Mouse (Mus musculus): ENCODE measurements around the gene Col8a2. TPM values are rescaled to one million over a fixed set of nuclear protein-coding genes. Genes with fewer than 3 reads are reported as not detected.

Gene Col8a2
- 0.08 TPM for polyA plus RNA-seq (2014; fragmentation: Illumina TruSeq; extraction: RNeasy Lipid Tissue Mini Kit (QIAGEN cat#74804); ENCODE audit: low read depth, low replicate concordance)

DNA sequence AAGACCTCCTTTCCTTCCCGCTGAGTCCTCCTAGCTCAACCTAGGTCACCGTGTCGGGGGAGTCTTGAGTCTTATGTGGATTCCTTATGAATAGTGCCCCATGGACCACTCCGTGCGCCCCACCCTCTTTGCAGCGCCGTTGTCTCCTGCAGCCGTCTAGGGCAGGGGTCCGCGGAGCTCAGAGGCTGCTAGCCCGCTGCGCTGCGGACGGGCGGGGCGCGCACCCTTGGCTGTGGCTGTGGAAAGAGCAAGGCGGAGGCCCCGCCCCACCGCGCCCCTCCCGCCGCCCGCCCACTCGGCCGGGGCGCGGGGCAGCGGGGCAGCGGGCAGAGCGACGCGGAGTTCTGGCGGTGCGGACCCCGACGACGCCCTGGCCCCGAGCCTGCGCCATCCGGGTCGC, at the start of gene Col8a2:
Gene Col8a2 (plus strand): TSS at position 302 of the 400 bp plus-strand sequence.

DNA sequence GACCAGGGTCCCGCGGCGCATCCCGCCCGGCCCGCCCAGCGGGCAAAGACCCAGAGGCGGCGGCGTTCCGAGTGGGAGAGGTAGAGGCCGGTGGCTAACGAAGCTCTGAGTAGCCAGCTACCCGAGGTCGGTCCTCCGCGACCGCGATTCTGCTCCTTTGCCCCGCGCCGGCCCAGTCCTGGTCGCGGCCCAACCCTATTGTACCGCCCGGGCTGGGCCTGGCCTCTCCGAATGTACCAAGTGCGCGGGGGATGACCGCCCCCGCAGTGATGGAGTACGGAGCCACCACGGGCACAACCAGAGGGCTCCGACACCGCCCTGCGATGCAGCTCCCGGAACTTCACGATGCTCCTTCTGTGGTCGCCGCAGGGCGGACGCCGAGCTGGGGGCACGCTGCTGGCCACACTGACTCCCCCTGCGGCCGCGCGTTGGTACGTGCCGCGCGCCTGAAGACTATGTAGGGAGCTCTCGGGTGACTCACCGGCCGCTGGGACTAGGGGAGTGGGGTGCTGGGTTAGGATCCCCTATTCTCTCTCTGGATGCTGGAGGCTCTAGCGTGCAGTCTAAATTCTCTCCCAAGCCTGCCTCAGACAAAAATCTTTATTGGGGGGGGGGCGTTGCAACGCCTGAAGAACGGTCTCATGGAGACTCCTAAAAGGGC, 30.3 kb upstream of the Col8a2 start, which contains the start of gene Map7d1:
Gene Map7d1 (minus strand): TSS at position 213 of the 661 bp plus-strand sequence.

DNA sequence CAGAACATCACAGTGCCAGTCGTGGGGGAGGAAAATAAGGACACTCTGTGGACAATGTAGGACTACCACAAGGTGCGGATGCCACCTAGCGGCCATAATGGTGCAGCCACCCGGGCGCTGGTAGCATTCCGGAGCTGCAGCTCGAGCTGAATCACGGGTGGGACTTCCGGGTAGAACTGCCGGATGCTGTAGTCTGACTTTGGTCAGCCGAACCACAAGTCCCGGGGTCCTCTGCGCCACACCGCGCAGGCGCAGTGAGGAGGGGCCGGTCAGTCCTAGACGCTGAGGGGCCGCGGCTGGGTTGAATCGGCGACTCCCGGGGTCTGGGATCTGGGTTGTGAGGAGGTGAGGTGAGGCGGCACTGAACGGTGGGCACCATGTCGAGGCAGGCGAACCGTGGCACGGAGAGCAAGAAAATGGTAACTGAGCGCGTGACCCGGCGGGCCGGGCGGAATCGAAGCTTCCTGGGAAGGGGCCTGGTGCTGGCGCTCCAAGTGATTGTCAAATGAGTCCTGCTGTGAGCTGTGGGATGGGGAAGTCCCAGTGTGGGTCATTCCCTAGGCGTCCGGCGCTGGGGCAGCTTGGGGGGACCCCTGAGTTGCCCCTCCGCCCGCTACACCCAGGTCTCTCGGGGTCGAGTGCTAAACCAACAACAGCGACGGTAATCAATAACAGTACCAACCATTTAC, 24.3 kb upstream of the Col8a2 start, which contains the start of gene Trappc3:
Gene Trappc3 (plus strand): TSS at position 207 of the 689 bp plus-strand sequence.

DNA sequence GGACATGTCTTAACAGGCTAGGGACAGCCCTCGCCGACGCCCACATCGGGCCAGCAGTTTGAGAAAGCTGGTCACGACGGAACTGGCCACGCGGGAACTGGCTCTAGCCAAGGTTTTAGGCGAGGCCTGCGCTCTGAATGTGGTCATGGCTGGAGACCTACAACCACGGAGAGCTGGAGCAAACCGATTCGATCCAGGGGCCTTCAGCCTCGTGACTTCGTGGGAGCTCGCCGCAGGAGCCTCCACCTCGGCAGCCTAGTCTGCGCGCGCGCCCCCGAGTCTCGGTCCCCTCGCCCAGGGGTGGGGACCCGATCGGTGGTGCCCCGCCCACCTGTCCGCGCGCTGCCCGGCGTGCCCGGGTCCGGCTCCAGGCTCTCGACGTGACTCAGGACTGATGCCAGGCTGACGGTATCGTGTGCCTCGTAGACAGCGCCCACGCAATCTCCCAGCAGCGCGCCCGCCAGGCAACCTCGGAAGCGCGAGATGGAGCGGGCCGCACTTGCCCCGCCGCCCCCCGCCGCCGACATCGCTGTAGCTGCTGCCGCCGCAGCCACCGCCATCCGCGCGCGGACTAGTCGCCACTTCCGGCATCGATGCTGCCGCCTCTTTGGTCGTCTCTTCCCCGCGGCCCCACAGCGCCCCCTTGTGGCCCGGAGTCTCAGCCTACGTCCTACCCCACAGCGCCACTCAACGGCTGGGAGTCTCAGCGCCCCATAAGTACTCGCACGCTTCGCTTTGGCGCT, 34.7 kb downstream of the Col8a2 start, which contains the start of gene Adprhl2:
Gene Adprhl2 (minus strand): TSS at position 593 of the 743 bp plus-strand sequence.

DNA sequence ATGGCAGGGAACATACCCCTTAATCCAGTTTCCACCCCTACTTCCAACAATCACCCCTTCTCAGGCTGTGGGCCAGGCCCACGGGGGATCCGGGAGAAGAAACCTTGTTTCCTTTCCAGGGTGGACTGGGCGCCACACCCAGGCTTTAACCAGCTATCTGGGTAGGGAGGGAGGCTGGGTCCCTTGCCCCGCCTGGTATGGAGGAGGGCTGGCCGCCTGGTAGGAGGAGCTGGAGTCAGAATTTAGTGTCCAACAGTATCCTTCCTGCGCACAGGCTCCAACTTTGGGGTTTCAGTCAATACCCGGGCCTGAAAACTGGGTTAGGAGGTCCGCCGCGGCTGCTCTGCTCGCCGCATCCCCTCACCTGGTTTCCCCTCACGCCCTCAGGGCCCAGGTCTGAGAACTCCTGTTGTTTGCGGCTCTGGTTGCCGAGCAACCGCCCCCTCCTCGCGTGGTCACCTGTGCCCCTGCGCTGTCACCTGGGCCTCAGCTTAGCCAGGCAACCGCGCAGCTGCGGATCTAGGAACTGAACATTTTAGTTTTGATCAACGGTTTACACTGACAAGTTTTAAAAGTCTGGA, 38.8 kb downstream of the Col8a2 start, which contains the start of gene Tekt2:
Gene Tekt2 (minus strand): TSS at position 408 of the 581 bp plus-strand sequence.

Other genes with a start within 250 kb of the Col8a2 start
- 53.3 TPM for gene Mrps15, start 239.9 kb upstream of the Col8a2 start, polyA plus RNA-seq (2014; fragmentation: Illumina TruSeq; extraction: RNeasy Lipid Tissue Mini Kit (QIAGEN cat#74804); ENCODE audit: low read depth, low replicate concordance)
- not detected for gene Oscp1, start 228.2 kb upstream of the Col8a2 start, polyA plus RNA-seq (2014; fragmentation: Illumina TruSeq; extraction: RNeasy Lipid Tissue Mini Kit (QIAGEN cat#74804); ENCODE audit: low read depth, low replicate concordance)
- 3.5 TPM for gene Lsm10, start 190.2 kb upstream of the Col8a2 start, polyA plus RNA-seq (2014; fragmentation: Illumina TruSeq; extraction: RNeasy Lipid Tissue Mini Kit (QIAGEN cat#74804); ENCODE audit: low read depth, low replicate concordance)
- 5.1 TPM for gene Stk40, start 182.8 kb upstream of the Col8a2 start, polyA plus RNA-seq (2014; fragmentation: Illumina TruSeq; extraction: RNeasy Lipid Tissue Mini Kit (QIAGEN cat#74804); ENCODE audit: low read depth, low replicate concordance)
- gene Eva1b, start 139.0 kb upstream of the Col8a2 start, polyA plus RNA-seq (2014; fragmentation: Illumina TruSeq; extraction: RNeasy Lipid Tissue Mini Kit (QIAGEN cat#74804); ENCODE audit: low read depth, low replicate concordance) = not detected
- gene Sh3d21, start 123.3 kb upstream of the Col8a2 start, polyA plus RNA-seq (2014; fragmentation: Illumina TruSeq; extraction: RNeasy Lipid Tissue Mini Kit (QIAGEN cat#74804); ENCODE audit: low read depth, low replicate concordance) = 0.21 TPM
- gene Thrap3, start 84.0 kb upstream of the Col8a2 start, polyA plus RNA-seq (2014; fragmentation: Illumina TruSeq; extraction: RNeasy Lipid Tissue Mini Kit (QIAGEN cat#74804); ENCODE audit: low read depth, low replicate concordance) = 76.8 TPM
- 4.0 TPM for gene Map7d1, start 30.4 kb upstream of the Col8a2 start, polyA plus RNA-seq (2014; fragmentation: Illumina TruSeq; extraction: RNeasy Lipid Tissue Mini Kit (QIAGEN cat#74804); ENCODE audit: low read depth, low replicate concordance)
- gene Trappc3, start 24.5 kb upstream of the Col8a2 start, polyA plus RNA-seq (2014; fragmentation: Illumina TruSeq; extraction: RNeasy Lipid Tissue Mini Kit (QIAGEN cat#74804); ENCODE audit: low read depth, low replicate concordance) = 24.9 TPM
- gene Adprhl2, start 34.9 kb downstream of the Col8a2 start, polyA plus RNA-seq (2014; fragmentation: Illumina TruSeq; extraction: RNeasy Lipid Tissue Mini Kit (QIAGEN cat#74804); ENCODE audit: low read depth, low replicate concordance) = not detected
- gene Tekt2, start 38.9 kb downstream of the Col8a2 start, polyA plus RNA-seq (2014; fragmentation: Illumina TruSeq; extraction: RNeasy Lipid Tissue Mini Kit (QIAGEN cat#74804); ENCODE audit: low read depth, low replicate concordance) = not detected
- 4.4 TPM for gene Ago3, start 142.8 kb downstream of the Col8a2 start, polyA plus RNA-seq (2014; fragmentation: Illumina TruSeq; extraction: RNeasy Lipid Tissue Mini Kit (QIAGEN cat#74804); ENCODE audit: low read depth, low replicate concordance)
- 8.2 TPM for gene Ago1, start 181.8 kb downstream of the Col8a2 start, polyA plus RNA-seq (2014; fragmentation: Illumina TruSeq; extraction: RNeasy Lipid Tissue Mini Kit (QIAGEN cat#74804); ENCODE audit: low read depth, low replicate concordance)
- 3.1 TPM for gene Ago4, start 246.7 kb downstream of the Col8a2 start, polyA plus RNA-seq (2014; fragmentation: Illumina TruSeq; extraction: RNeasy Lipid Tissue Mini Kit (QIAGEN cat#74804); ENCODE audit: low read depth, low replicate concordance)